Mouse (Mus musculus): ENCODE measurements around the gene Pink1.

Gene Pink1

DNA sequence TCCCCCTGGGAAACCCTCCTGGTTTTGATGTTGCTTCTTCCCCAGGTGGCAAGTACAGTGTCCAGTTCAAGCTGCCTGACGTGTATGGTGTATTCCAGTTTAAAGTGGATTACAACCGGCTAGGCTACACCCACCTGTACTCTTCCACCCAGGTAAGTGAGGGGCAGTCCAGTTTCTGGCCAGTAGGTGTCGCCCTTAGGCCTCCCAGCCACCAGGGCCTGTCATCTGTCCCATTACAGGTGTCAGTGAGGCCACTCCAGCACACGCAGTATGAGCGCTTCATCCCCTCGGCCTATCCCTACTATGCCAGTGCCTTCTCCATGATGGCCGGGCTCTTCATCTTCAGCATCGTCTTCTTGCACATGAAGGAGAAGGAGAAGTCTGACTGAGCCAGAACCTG is 14.5 kb downstream of the Pink1 start:
- DNase-seq = peak; percentile 52 to 55

DNA sequence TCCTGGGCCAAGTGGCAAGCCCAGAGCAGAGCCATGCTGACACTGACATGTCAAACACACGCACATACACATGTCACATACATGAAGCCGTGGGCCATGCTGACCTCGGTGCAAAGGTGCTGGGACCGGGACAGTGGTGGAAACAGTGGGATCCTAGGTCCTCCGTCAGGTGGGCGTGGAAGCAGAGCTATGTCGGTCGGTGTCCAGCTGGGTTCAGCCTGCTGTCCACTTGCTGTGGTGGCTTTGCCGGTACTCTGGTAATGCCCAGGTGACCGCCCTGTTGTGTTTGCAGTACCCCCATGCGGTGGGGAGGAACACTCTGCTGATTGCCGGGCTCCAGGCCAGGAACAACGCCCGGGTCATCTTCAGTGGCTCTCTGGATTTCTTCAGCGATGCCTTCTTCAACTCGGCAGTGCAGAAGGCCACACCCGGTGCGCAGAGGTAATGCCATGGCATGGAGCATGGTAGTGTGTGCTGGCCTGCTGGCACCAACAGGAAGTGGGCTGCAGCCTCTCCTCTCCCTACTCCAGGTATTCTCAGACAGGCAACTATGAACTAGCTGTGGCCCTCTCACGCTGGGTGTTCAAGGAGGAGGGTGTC is 15.7 kb downstream of the Pink1 start:
- DNase-seq = no peak

DNA sequence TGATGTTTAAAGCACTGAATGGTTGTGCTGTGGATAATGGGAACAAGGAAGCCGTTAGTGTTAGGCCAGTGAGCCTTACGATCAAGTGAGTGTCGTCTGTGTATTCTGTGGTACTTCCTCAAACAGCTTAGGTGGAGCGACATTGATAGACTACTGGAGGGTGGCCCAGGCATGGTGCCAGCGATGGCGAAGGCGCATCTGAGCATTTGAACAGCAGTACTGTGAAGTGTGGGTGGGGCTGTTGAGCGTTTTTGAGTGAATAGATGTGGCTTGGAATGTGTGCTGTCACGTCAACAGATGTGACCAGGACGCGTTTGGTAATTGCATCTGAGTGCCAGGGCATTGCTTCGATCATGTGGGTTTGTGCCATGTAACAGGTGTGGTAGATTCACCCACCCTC is 18.4 kb downstream of the Pink1 start:
- DNase-seq = no peak

DNA sequence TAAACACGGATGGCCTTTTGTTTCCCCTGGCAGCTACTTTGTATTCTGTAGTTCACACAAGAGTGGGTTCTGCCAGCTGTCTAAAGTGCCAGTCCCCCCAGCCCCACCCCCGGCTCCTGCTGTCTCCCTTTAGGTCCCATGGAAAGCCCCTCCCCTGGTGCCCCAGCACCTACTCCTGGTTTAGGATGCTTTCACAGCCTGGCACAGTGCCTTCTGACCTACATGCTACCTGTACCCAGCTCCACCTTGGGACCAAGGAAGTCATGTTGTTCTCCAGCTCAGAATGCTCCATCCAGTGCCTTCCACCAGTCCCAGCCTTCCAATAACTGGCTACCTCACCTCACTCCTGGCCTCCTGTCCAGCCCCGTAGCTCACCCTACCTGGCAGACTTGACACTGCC is 19.1 kb downstream of the Pink1 start:
- no peak for DNase-seq

DNA sequence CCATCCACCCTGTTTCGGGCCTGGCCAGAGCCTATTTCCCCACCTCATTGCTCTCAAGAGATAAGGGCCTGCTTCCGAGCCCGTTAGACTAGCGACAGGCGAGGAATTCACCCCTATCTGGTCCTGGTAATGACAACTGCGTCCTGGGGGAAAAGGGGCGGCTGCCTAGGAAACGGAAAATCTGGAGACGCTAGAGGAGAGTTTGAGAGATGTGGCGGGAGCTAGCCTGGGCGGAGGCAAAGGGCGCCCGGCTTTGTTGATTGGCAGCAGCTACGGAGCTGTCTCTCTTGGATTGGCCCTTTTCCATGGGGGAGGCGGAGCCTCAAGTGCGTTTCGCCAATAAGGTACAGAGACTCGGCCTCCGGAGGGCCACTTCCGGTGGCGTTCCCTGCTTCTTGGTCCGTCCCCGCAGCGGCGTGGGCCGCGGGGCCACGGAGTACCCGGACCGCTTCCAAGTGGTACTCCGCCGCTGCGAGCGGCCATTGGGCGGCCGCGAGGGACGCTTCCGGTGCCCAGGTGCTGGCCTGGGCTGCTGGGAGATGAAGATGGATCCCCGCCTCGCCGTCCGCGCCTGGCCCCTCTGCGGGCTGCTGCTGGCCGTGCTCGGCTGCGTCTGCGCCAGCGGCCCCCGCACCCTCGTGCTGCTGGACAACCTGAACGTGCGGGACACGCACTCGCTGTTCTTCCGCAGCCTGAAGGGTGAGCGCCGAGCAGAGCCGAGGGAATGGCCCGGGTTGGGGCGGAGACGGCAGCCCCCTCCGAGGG is 21.6 kb downstream of the Pink1 start, which contains the start of gene Ddost:
TSS of gene Ddost (plus strand) at position 391 of the 765 bp plus-strand sequence.
- DNase-seq = peak; percentile 91 to 95

DNA sequence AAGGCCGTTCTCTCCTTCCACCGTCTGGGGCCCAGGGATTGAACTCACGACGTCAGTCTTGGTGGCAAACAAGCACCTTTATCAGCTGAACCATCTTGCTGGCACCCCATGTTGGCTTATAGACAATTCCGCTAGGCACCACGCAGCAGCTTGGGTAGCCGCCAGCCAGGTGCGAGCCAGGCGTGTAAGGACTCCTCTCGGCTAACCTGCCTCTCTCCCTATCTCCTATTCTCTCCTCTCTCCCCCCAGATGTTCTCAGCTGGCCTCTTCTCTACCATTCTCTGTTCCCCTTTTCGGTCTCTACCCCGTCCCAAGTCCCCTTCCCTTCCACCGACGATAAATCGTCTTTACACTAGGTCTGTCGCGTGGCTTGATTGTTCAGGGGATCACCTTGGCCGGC is 22.4 kb downstream of the Pink1 start:
- no peak for DNase-seq

DNA sequence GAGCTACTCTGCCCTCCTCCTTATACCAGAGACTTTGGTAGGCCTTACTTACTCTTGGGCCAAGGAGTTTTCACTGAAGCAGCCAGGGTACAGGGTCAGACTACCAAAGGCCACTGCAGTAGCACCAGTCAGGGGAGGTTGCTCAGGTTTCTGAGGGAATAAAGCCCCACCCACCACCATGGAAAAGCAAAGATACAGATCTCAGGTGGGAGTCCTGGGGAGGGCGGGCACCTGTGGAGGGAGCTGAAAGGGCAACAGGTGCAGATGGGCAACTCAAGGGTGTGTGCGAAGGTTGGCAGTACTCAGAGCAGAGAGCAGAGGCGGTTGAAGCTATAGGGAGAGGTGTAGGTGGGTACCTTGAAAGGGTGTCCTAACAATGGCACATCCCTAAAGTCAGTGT is 23.1 kb downstream of the Pink1 start:
- DNase-seq = no peak

DNA sequence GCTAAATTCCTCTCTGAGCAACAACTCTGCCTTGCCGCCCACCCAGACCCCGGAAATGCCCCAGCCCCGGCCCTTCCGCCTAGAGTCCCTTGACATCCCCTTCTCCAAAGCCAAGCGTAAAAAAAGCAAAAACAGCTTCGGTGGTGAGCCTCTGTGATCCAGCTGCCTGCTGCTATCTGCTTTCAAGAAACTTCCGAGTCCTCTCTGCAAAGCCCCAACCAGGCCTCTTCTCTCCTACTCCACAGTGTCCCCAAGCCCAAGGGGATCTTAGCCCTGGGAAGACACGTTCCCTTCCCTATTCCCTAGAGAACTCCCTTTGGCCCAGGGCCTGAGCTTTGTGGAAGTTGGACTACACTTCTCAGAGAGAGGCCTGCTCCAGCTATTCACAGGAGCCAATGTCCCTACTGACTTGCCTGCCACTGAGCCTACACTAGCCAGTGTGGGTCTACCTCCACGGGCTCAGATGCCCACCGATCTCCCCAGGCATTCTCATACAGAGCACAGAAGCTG is 24.8 kb downstream of the Pink1 start:
- DNase-seq = no peak

DNA sequence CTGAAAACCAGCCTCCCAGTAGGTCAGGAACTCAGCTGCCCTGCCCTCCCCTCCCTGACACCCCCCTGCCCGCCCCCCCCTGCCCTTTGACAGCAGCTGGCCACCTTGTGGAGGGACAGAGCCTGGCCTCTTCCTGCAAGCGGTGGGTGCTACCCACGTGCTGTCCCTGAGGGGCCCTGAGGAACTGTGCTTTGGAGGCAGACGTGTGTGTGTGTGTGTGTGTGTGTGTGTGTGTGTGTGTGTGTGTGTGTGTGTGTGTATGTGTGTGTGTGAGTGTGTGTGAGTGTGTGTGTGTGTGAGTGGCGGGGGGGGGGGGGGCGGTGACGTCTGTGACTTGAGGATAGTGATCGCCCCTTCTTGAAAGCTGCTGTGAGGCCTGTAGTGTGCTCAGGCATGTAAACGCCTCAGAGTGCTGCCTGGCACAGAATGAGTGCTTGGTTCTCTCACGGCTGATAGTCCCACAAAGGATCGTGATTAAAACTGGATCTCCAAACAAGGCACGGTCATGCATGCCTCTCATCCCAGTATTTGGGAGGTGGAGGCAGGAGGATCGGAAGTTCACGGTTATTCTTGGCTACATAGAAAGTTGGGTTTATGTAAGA is 32.1 kb downstream of the Pink1 start:
- no peak for DNase-seq

DNA sequence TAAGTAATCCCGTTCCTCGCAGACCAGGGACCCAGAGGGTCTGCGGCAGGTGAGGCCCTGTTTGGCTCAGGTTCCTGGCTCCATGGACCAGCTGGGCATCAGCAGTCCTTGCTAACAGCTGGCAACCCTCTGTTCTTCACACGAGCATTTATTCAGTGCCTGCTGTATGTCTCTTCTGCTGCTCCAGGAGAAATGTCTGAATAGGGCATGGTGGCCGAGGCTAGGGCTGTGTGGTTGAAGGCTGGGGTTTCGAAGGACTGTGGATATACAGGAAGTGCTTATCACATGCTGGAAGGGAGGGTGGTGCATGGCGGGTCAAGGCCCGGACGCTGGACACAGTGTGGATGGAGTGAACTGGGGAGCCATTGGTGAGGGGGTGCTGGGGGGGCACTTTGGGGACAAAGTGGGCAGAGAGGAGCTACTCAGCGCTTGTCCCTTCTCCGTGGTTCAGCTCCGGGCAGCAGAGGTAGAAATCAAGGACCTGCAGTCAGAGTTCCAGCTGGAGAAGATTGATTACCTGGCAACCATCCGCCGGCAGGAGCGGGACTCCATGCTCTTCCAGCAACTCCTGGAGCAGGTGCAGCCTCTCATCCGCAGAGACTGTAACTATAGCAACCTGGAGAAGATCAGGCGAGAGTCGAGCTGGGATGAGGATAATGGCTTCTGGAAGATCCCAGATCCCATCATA is 32.7 kb downstream of the Pink1 start:
- no peak for DNase-seq

DNA sequence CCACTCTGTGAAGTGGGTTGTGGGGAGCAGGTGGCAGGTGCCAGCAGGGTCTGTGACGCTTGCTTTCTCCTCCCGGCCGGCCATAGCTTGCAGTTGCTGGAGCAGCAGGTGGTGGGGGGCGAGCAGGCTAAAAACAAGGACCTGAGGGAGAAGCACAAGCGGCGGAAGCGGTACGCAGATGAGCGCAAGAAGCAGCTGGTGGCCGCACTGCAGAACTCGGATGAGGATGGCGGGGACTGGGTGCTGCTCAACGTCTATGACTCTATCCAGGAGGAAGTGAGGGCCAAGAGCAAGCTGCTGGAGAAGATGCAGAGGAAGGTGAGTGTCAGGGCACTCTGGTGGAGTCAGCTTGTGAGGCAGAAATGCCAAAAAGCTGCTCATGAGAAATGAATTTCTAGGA is 34.1 kb downstream of the Pink1 start:
- DNase-seq = no peak

DNA sequence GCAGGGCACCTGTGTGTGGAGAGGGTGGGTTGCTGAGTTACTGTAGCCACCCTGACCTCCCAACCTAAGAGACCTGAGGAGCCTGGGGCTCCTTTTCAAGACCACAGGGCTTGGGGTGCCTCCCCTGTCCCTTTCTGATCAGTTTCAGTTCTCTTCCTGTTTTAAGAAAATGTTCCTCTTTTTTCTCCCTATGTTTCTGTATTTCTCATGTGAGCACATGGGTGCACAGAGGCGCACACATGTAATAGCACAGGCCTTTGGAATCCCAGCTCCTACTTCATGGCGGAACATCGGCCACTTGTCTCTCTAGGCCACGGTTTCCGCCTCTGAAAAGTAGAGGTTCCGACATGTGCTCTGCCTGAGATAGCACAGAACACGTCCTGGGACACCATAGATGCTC is 37.4 kb downstream of the Pink1 start:
- DNase-seq = no peak

DNA sequence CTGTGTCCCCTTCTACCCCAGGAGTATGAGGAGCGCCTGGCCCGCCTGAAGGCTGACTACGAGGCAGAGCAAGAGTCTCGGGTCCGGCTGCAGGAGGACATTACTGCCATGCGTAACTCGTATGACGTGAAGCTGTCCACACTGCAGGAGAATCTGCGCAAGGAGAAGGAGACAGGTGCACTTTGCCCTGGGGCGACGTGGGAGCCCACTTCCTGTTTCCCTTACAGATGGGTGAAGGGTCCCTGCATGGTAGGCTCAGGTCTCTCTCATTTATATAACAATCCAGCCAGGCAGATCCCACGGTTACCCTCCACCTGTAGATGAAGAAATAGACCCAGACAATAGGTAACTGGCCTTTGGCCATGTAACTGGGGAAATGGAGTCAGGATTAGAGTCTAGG is 39.7 kb downstream of the Pink1 start:
- peak; percentile 19 to 37 for DNase-seq

DNA sequence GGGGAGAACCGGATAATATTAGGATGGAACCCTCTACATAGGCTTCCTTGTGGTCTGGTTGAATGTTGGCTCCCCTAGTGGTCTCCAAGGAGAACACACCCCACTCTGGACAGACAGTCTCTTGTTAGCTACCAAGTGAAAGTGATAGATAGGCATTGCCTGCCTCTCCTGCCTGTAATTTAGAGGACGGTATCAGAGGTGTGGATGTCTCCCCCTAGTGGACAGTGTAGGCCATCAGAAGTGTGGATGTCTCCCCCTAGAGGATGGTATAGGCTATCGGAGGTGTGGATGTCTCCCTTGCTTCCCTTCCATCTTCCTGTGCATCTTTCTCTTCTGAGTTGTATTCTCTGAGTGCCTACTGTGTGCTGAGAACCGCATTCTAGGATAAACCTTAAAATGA is 43.3 kb downstream of the Pink1 start:
- DNase-seq = peak; percentile 67 to 69

DNA sequence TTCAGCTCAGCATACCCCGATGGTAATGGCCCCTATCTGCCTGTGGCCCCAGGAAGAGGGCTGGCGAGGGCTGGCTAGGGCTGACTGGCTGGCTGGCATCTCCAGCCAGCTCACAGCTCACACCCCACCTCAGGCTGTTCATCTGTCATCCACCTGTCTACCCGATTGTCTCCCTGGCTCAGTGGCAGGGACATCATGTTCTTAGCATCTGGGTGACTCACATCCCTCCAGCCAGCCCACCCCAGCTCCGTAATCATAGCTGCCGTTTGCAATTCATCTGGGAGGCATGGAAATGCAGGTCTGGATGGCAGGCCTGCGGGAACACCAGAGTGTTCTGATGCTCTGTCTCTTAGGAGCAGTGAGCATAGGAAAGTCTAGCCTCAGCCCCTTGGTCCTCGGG is 47.8 kb downstream of the Pink1 start:
- DNase-seq = no peak

DNA sequence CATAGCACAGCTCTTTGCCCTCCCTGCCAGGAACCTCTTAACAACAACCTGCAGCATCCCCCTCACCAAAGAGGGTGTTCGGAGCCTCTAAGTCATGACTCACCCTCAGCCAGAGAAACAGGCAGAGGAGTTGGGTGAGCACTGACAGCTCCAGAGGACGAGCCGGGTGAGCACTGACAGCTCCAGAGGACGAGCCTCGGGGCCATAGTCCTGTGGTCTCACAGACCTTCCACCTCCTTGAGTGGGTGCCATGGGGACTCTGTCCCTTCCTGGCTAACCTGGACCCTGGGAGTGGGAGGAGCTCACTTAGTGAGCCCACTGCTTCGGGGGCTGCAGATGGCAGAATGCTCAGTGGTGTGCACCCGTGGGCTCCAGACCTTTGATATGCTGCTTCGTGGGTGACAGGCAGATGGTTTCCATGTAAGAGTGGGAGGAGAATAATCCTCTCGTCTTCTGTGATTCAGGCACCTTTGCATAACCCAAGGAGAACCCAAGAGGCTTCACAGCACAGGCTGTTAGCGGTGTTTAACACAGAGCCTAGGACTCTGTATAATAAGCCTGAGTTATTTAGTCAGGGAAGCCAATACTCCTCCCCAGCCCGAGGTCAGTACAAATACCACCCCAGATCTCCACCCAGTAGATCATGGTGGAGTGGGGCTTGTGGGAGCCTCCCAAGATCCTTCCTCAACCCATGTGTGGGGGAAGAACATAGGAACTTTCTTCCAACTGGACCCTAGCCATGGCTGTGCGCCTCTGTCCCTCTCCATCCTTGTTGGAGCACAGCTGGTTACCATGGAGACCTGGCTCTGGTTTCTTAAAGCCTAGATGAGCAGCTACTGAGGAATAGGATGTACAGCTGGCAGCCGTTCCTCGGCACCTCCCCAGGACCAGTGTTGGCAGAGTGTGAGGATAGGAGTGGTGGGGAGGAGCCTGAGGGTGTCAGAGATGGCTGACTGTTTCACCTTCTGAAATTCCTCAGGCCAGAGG is 53.8 kb downstream of the Pink1 start:
- DNase-seq = no peak

DNA sequence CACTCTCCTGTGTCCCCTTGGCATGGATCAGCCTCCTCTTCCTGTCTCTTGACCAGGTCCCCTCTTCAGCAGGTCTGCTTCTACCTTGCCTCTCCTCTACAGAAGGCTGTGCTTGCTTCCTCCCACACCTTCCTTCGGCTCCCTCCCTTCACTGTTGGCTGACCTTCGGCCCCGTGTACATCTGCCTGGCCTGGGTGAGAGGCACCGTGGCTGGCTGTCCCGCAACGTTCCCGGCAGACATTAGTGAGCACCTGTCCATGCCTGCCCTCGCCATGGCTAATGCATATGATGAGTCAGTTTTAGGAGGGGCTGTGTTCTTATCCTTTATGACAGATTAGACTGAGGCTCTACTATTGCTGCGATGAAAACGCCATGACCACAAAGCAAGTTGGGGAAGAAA is 58.2 kb downstream of the Pink1 start:
- no peak for DNase-seq

Measured in thymus, postnatal 36 days (tissue).